Mouse (Mus musculus) myocyte (in vitro differentiated cells): Measurements from ENCODE around the gene Fam160b1. TPM values are rescaled to one million over a fixed set of nuclear protein-coding genes. Genes with fewer than 3 reads are reported as not detected.

Experiments used
- H3K27me3 ChIP-seq: one replicate; pipeline ENCODE4 v1.6.1; 2011; ENCODE audit not compliant: control insufficient read depth, insufficient read depth, insufficient read length
- H3K36me3 ChIP-seq: one replicate; pipeline ENCODE4 v1.6.1; 2011; ENCODE audit not compliant: control insufficient read depth, insufficient read depth
- H3K4me2 ChIP-seq: one replicate; pipeline ENCODE4 v1.6.1; 2011; ENCODE audit warnings: low read depth, control low read depth
- H3K4me3 ChIP-seq: one replicate; pipeline ENCODE4 v1.5.1; 2011; ENCODE audit warnings: mild to moderate bottlenecking, control low read depth, moderate library complexity
- H3K79me2 ChIP-seq: one replicate; pipeline ENCODE4 v1.6.1; 2011; ENCODE audit not compliant: control insufficient read depth, insufficient read depth
- H3ac ChIP-seq: one replicate; pipeline ENCODE4 v1.6.1; 2011; ENCODE audit not compliant: control insufficient read depth, insufficient read length
- CEBPB ChIP-seq: IDR thresholded peaks from 2 replicates; pipeline ENCODE4 v1.6.1; 2011; ENCODE audit warnings: mild to moderate bottlenecking, moderate library complexity; ENCODE audit not compliant: poor library complexity, insufficient read depth, severe bottlenecking
- E2F4 ChIP-seq: IDR thresholded peaks from one replicate; pipeline ENCODE4 v1.6.1; 2011; ENCODE audit warnings: mild to moderate bottlenecking, control low read depth, moderate library complexity; ENCODE audit not compliant: insufficient read depth
- MAX ChIP-seq: IDR thresholded peaks from one replicate; pipeline ENCODE4 v1.6.1; 2011; ENCODE audit warnings: low read depth, mild to moderate bottlenecking, control low read depth
- MYOD1 ChIP-seq, 3 experiments: IDR thresholded peaks; one replicate each; pipeline ENCODE4 v1.6.1; 2011; ENCODE audit warnings: control low read depth in 2 of 3, low read depth in 2 of 3, mild to moderate bottlenecking in 2 of 3, moderate library complexity in 1 of 3; ENCODE audit not compliant: insufficient read length in 2 of 3, control insufficient read depth in 1 of 3
- MYOG ChIP-seq, 3 experiments: IDR thresholded peaks; one replicate each; pipeline ENCODE4 v1.6.1; 2011; ENCODE audit warnings: control low read depth in 2 of 3, low read depth in 2 of 3, mild to moderate bottlenecking in 2 of 3; ENCODE audit not compliant: insufficient read length in 2 of 3, control insufficient read depth in 1 of 3, insufficient read depth in 1 of 3
- POLR2A ChIP-seq: IDR thresholded peaks from one replicate; pipeline ENCODE4 v1.6.1; 2011; ENCODE audit warnings: low read depth, mild to moderate bottlenecking, control low read depth, moderate library complexity; ENCODE audit not compliant: insufficient read length
- POLR2AphosphoS2 ChIP-seq: IDR thresholded peaks from one replicate; pipeline ENCODE4 v1.6.1; 2011; ENCODE audit warnings: low read depth, control low read depth; ENCODE audit not compliant: insufficient read length
- REST ChIP-seq: IDR thresholded peaks from one replicate; pipeline ENCODE4 v1.6.1; 2011; ENCODE audit warnings: mild to moderate bottlenecking, control low read depth, moderate library complexity; ENCODE audit not compliant: insufficient read depth, insufficient read length
- SRF ChIP-seq: IDR thresholded peaks from one replicate; pipeline ENCODE4 v1.6.1; 2011; ENCODE audit warnings: low read depth; ENCODE audit not compliant: control insufficient read depth, insufficient read length
- TCF12 ChIP-seq: IDR thresholded peaks from one replicate; pipeline ENCODE4 v1.6.1; 2011; ENCODE audit warnings: mild to moderate bottlenecking, control low read depth; ENCODE audit not compliant: poor library complexity, insufficient read depth, severe bottlenecking
- TCF3 ChIP-seq: IDR thresholded peaks from one replicate; pipeline ENCODE4 v1.6.1; 2011; ENCODE audit warnings: low read depth, control low read depth; ENCODE audit not compliant: insufficient read length
- USF1 ChIP-seq: IDR thresholded peaks from one replicate; pipeline ENCODE4 v1.6.1; 2011; ENCODE audit warnings: low read depth, mild to moderate bottlenecking, control low read depth, moderate library complexity
- polyA plus RNA-seq: library from polyadenylated mRNA; unstranded; fragments of >200 nt; fragmentation: generic; extraction: Trizol; gene quantifications from one replicate; pipeline ENCODE4 v1.2.1, GENCODE M21; 2012; ENCODE audit warnings: missing spikeins

The Fam160b1 gene
- polyA plus RNA-seq, 1 experiment = 7.1 TPM

DNA sequence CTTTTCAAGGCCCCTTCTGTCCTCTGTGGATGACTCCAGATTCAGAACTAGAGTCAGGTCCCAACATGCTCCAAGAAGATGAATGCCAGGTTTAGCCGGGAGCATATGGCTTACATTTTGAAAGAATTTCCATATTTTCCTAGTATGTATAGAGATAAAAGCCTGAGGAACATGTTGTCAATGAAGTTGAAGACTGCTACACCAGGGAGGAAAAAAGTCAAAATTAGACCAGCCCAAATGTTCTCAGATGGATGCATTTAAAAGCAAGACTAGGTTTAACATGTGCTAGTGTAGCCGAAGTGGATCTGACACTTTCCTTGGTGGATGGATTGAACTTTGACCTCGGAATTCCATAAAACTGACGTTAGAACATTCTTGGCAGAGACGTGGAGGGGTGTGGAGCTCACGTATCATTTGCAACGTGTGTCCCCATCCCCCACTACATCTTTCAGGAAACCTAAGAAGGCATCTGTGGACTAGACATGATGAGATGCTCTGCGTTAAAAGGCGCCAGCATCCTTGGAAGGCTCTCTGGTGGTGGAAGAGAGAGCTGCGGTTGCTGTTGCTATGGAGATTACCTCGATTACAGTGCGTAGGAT lies 8.0 kb upstream of the Fam160b1 start:
- H3K79me2 ChIP-seq = no peaks in the 10 kb centered on the region
- no peaks in the 10 kb centered on the region for H3K27me3 ChIP-seq
- H3ac ChIP-seq = no peak overlapping the region
- no peak for TF ChIP-seq TCF3
- no peak for TF ChIP-seq TCF12
- TF ChIP-seq MAX = no peak
- TF ChIP-seq REST = no peak
- TF ChIP-seq SRF = no peak
- no peak for TF ChIP-seq USF1
- no peak for TF ChIP-seq POLR2AphosphoS2
- no peak for TF ChIP-seq MYOG (IDR thresholded peaks at IDR 0.05; ENCODE audit: control insufficient read depth in 1 of 3, insufficient read depth in 1 of 3, insufficient read length in 2 of 3, low read depth in 2 of 3)
- no peak for TF ChIP-seq CEBPB
- no peak for TF ChIP-seq E2F4
- TF ChIP-seq MYOD1 (IDR thresholded peaks at IDR 0.05; ENCODE audit: control insufficient read depth in 1 of 3, insufficient read length in 2 of 3, low read depth in 2 of 3) = no peak
- no peak for TF ChIP-seq POLR2A
- no peaks in the 10 kb centered on the region for H3K36me3 ChIP-seq
- no peak overlapping the region for H3K4me3 ChIP-seq
- H3K4me2 ChIP-seq = no peak overlapping the region

DNA sequence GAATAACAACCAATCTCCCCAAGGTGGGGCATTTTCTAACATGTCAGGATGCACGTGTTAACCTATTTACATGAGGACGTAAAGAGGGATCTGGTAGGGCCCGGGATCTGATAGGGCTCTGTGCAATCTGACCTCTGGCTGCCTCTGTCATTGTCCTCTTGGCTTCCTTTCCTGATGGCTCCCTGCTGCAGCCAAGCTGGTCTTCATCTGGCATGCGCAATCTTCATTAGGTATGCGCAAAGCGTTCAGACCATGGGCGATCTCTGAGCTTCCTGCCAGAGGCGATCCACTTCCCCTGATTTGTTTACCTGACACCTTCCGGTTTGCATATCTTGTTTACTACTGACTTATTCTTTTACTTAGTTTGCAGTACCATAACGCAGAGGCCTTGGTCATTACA lies 7.3 kb upstream of the Fam160b1 start:
- Histone ChIP-seq H3K27me3 (no peaks in the 10 kb centered on the region), H3K4me2 (no peak overlapping the region), H3ac (no peak overlapping the region), H3K36me3 (no peaks in the 10 kb centered on the region), H3K79me2 (peaks cover under 1% of the 10 kb centered on the region), H3K4me3 (no peak overlapping the region)
- TF ChIP-seq CEBPB (no peak), MYOD1 (IDR thresholded peaks at IDR 0.05; ENCODE audit: control insufficient read depth in 1 of 3, insufficient read length in 2 of 3, low read depth in 2 of 3) (no peak), MYOG (IDR thresholded peaks at IDR 0.05; ENCODE audit: control insufficient read depth in 1 of 3, insufficient read depth in 1 of 3, insufficient read length in 2 of 3, low read depth in 2 of 3) (no peak), POLR2A (no peak), USF1 (no peak), SRF (no peak), POLR2AphosphoS2 (no peak), TCF12 (no peak), MAX (no peak), TCF3 (no peak)

DNA sequence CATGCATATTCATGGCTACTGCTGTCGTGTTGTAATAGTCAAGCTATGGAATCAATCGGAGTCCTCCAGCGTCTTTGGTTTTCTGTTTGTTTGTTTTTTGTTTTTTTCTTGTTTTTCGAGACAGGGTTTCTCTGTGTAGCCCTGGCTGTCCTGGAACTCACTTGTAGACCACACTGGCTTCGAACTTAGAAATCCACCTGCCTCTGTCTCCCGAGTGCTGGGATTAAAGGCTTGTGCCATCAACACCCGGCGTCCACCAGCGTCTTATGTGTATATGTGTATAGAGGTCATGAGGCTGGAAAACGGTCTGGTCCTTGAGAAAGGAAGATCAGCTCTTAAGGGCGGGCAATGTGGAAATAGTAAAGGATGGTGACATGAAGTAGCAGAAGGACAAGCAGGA lies 6.4 kb upstream of the Fam160b1 start:
- Histone ChIP-seq H3K4me3 (no peak overlapping the region), H3K4me2 (no peak overlapping the region), H3K79me2 (peaks cover 8% of the 10 kb centered on the region), H3K27me3 (no peaks in the 10 kb centered on the region), H3K36me3 (no peaks in the 10 kb centered on the region), H3ac (no peak overlapping the region)
- TF ChIP-seq USF1 = no peak
- TF ChIP-seq MYOG (IDR thresholded peaks at IDR 0.05; ENCODE audit: control insufficient read depth in 1 of 3, insufficient read depth in 1 of 3, insufficient read length in 2 of 3, low read depth in 2 of 3) = no peak
- TF ChIP-seq SRF = no peak
- TF ChIP-seq REST = no peak
- TF ChIP-seq TCF12 = no peak
- TF ChIP-seq TCF3 = no peak
- no peak for TF ChIP-seq E2F4
- TF ChIP-seq MAX = no peak

DNA sequence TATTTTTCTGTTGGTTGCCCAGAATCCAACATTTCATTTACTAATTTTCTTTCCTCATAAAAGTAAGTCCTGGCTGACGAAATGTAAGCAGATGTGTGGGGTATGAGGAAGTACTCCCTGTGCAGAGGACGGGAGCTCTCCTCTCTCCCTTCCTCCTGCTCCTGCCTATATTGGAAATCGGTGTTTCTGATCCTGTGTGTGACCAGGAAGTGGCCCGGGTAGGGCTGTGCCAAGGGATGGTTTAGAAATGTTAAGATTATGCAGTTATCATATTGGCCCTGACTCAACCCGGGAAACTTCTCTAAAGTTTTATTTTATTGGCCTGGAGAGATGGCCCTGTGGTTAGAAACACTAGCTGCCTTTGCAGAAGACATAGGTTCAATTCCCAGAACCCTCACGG lies 5.8 kb upstream of the Fam160b1 start:
- TF ChIP-seq CEBPB = no peak
- TF ChIP-seq TCF12 = no peak
- no peak for TF ChIP-seq MYOG (IDR thresholded peaks at IDR 0.05; ENCODE audit: control insufficient read depth in 1 of 3, insufficient read depth in 1 of 3, insufficient read length in 2 of 3, low read depth in 2 of 3)
- TF ChIP-seq SRF = no peak
- TF ChIP-seq POLR2AphosphoS2 = no peak
- TF ChIP-seq E2F4 = no peak
- TF ChIP-seq POLR2A = no peak
- no peak for TF ChIP-seq TCF3
- no peak for TF ChIP-seq MYOD1 (IDR thresholded peaks at IDR 0.05; ENCODE audit: control insufficient read depth in 1 of 3, insufficient read length in 2 of 3, low read depth in 2 of 3)
- TF ChIP-seq MAX = no peak
- no peak for TF ChIP-seq REST
- no peak for TF ChIP-seq USF1
- no peaks in the 10 kb centered on the region for H3K36me3 ChIP-seq
- no peak overlapping the region for H3ac ChIP-seq
- no peak overlapping the region for H3K4me3 ChIP-seq
- no peak overlapping the region for H3K4me2 ChIP-seq
- peaks cover 15% of the 10 kb centered on the region for H3K79me2 ChIP-seq
- no peaks in the 10 kb centered on the region for H3K27me3 ChIP-seq
